Mouse (Mus musculus) forebrain, embryonic 12.5 days (tissue): ENCODE measurements around the gene Gm21820. TPM values are rescaled to one million over a fixed set of nuclear protein-coding genes. Genes with fewer than 3 reads are reported as not detected.
"Not testable (repeated sequence)": the region's sequence is repeated elsewhere in the genome, so short reads cannot be mapped to it uniquely, and the experiment has no call there.

Experiments used
- ATAC-seq: fragments of 200-750 bp; cut with Nextera tagmentation; 2 replicates; pipeline ENCODE4 v1.8.0; 2017; ENCODE audit warnings: moderate TSS enrichment; ENCODE audit not compliant: low FRiP score
- H3K27ac ChIP-seq: fragments of 300-500 bp; sonication (generic); 2 replicates; pipeline ENCODE4 v1.5.1; 2016; ENCODE audit warnings: mild to moderate bottlenecking
- H3K27me3 ChIP-seq: fragments of 300-500 bp; sonication (generic); 2 replicates; pipeline ENCODE4 v1.6.1; 2016; ENCODE audit warnings: mild to moderate bottlenecking
- H3K36me3 ChIP-seq: fragments of 300-500 bp; sonication (generic); replicated peaks from 2 replicates; pipeline ENCODE4 v1.6.1; 2016; ENCODE audit warnings: mild to moderate bottlenecking
- H3K4me1 ChIP-seq: fragments of 300-500 bp; sonication (generic); 2 replicates; pipeline ENCODE4 v1.6.1; 2016
- H3K4me2 ChIP-seq: fragments of 300-500 bp; sonication (generic); 2 replicates; pipeline ENCODE4 v1.6.1; 2016; ENCODE audit warnings: mild to moderate bottlenecking, moderate library complexity
- H3K4me3 ChIP-seq: fragments of 300-500 bp; sonication (generic); replicated peaks from 2 replicates; pipeline ENCODE4 v1.5.1; 2016; ENCODE audit warnings: mild to moderate bottlenecking
- H3K9ac ChIP-seq: fragments of 300-500 bp; sonication (generic); 2 replicates; pipeline ENCODE4 v1.6.1; 2016; ENCODE audit warnings: mild to moderate bottlenecking
- H3K9me3 ChIP-seq: fragments of 300-500 bp; sonication (generic); 2 replicates; pipeline ENCODE4 v1.6.1; 2016
- WGBS: fragments of 180-500 bp; shearing (Covaris S2); methylation state at CpG from one replicate; pipeline ENCODE4 v1.1.7; 2016; 5-methylcytosine and 5-hydroxymethylcytosine counted together
- polyA plus RNA-seq: library from polyadenylated mRNA; unstranded; fragments of >200 nt; fragmentation: Nextera tagmentation; extraction: Ambion mirVana; gene quantifications from 2 replicates; pipeline ENCODE4 v1.2.1, GENCODE M21; 2016

The Gm21820 gene
- not detected in 2 replicates for polyA plus RNA-seq

- H3K27ac ChIP-seq, ATAC-seq, H3K9ac ChIP-seq, H3K27me3 ChIP-seq, H3K9me3 ChIP-seq, H3K4me3 ChIP-seq, H3K4me2 ChIP-seq, H3K36me3 ChIP-seq, H3K4me1 ChIP-seq: not testable (repeated sequence)
- WGBS, result 70% methylated on average over 1 of the region's 1 CpGs
Observed at GRCm38 (mm10) chrY:5249341-5249740, at the start of gene Gm21820. TSS of gene Gm21820 (minus strand) at chrY:5249441.

Other genes starting within 250 kb of the Gm21820 start
- gene Gm20918, start 205.5 kb downstream of the Gm21820 start, polyA plus RNA-seq, result not detected in 2 replicates